Mouse (Mus musculus): ENCODE measurements at regions not wholly inside any gene's neighbourhood (a gene's known extent, or its start where the extent isn't known, plus 50 kb on each side); places are given as distances from the start of the nearest gene placed in this dataset.

DNA sequence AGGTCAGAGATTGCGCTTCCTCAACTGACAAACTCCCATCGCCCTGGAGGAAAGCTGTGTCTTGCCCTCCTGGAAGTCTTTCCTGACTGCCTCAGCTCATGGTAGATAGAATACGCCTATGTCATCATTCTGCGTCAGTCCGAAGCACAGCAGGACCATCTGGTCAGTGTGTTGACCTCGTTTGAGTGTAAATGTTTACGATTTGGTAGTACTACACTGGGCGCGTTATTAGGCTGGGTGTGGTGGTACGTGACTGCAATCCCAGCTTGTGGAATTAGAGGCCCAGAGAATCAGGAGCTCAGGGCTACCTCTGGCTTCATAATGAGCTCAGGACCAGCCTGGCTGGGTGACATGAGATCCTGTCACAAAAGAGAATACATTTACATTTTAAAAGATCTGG, 62.0 kb upstream of the Cbln4 start:
- TF ChIP-seq CTCF (IDR thresholded peaks at IDR 0.05; ENCODE audit: low read depth): no peak
- TF ChIP-seq EP300 (optimal IDR thresholded peaks at IDR 0.05): no peak

All from stomach, postnatal 0 days (tissue).